Mouse (Mus musculus) heart, embryonic 10.5 days (tissue): ENCODE measurements around the gene Rnf166. TPM values are rescaled to one million over a fixed set of nuclear protein-coding genes. Genes with fewer than 3 reads are reported as not detected.

Experiments used
- DNase-seq: peaks from one replicate; pipeline ENCODE4 v3.0.0-alpha.2; 2017; ENCODE audit warnings: low spot score
- H3K27ac ChIP-seq: fragments of 300-500 bp; sonication (generic); 2 replicates; pipeline ENCODE4 v1.5.1; 2016; ENCODE audit warnings: mild to moderate bottlenecking
- H3K27me3 ChIP-seq: fragments of 300-500 bp; sonication (generic); 2 replicates; pipeline ENCODE4 v1.6.1; 2016; ENCODE audit warnings: mild to moderate bottlenecking; ENCODE audit not compliant: poor library complexity, insufficient read depth, severe bottlenecking
- H3K36me3 ChIP-seq: fragments of 300-500 bp; sonication (generic); 2 replicates; pipeline ENCODE4 v1.6.1; 2016; ENCODE audit warnings: mild to moderate bottlenecking, moderate library complexity
- H3K4me1 ChIP-seq: fragments of 300-500 bp; sonication (generic); 2 replicates; pipeline ENCODE4 v1.6.1; 2016; ENCODE audit warnings: mild to moderate bottlenecking
- H3K4me3 ChIP-seq: fragments of 300-500 bp; sonication (generic); 2 replicates; pipeline ENCODE4 v1.5.1; 2016; ENCODE audit warnings: mild to moderate bottlenecking, moderate library complexity
- H3K9me3 ChIP-seq: fragments of 300-500 bp; sonication (generic); 2 replicates; pipeline ENCODE4 v1.6.1; 2016; ENCODE audit warnings: mild to moderate bottlenecking, moderate library complexity
- WGBS: fragments of 180-500 bp; shearing (Covaris S2); methylation state at CpG from one replicate; pipeline ENCODE4 v1.1.7; 2016; 5-methylcytosine and 5-hydroxymethylcytosine counted together
- polyA plus RNA-seq: library from polyadenylated mRNA; unstranded; fragments of >200 nt; fragmentation: Nextera tagmentation; extraction: Ambion mirVana; gene quantifications from 2 replicates; pipeline ENCODE4 v1.2.1, GENCODE M21; 2016

The Rnf166 gene
- polyA plus RNA-seq, 1 experiment from 2014 or later: 37.1 TPM

DNA sequence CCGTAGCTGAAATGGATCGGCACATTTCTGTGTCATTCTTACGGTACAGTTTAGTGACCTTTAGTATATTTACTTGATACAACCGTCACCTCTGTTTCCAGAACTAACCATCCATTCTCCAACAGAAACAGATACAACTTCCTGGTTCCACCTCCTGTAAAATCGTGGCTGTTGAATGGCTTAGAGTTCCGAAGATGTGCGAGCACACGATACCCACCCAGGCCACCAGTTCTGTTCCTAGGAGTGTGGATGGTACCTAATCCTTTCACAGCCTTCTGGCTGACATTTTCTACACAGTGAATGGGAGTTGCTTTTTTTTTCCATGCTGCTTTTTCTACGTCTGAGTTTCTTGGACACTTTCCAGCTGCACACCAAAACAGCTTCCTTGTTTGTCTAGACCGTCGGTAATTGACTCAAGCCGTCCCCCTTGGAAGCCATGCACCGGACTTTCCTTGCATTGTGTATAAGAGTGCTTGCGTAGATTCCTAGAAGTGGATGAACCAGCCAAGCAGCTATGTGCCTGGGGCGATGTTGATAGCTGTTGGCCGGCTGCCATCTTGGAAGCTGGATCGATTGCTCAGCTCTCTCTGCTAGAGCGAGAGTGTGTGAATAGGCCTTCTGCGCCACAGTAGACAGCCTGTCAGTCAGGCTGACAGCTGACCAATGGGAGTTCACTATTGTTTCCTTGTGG lies 31.7 kb downstream of the Rnf166 start:
- H3K4me3 ChIP-seq: peak overlapping the region; percentile 79
- H3K9me3 ChIP-seq: no peaks in the 10 kb centered on the region
- peak overlapping the region; percentile 91 for H3K27ac ChIP-seq
- H3K36me3 ChIP-seq: peaks cover 9% of the 10 kb centered on the region
- 30% methylated on average over 19 of the region's 19 CpGs for WGBS
- peaks cover 37% of the 10 kb centered on the region for H3K4me1 ChIP-seq
- no peaks in the 10 kb centered on the region for H3K27me3 ChIP-seq
- peak; percentile 88 for DNase-seq

DNA sequence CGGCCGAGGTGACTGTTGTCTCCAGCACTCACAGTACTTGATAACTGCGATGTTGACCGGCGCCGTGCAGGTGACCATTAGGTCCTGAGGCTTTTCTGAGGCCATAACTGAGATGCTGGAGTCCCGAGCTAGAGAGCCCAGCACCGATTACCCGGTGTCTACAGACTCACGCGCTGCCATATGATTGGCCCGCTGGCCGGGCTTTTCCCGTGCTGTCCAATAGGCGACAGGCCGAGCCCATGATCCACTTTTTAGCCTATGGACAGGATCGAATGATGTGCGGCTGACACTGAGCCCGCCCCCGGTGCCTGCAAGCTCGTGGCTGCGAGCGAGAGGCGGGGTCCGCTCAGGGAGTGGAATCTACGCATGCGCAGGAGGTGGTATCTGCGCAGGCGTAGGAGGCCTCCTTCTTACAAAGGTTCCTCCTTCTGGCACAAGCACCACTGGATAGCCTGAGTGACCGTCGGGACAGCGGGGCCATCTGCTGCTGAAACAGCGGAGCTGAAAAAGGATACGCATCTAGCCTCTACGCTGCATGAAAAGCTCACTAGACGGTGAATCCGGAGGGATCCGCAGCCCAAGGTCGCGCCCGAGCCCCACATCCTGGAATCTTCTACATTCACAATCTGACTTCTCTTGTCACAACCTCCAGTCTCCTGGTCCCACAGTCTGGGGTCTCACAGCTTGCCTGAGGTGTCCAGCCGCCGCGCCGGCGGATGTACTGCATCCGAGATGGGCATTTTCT lies 32.4 kb downstream of the Rnf166 start, which contains the start of gene Mvd:
Gene Mvd, minus strand, starts transcription at position 161 of the 745 bp plus-strand sequence.
- Histone ChIP-seq H3K9me3 (no peaks in the 10 kb centered on the region), H3K36me3 (peaks cover 17% of the 10 kb centered on the region), H3K27me3 (no peaks in the 10 kb centered on the region), H3K4me1 (peaks cover 37% of the 10 kb centered on the region), H3K27ac (peak within 1 kb of the TSS; percentile 91), H3K4me3 (peak within 1 kb of the TSS; percentile 79)
- WGBS: 1% methylated on average over 47 of the region's 47 CpGs
- DNase-seq: peak; percentile 100

DNA sequence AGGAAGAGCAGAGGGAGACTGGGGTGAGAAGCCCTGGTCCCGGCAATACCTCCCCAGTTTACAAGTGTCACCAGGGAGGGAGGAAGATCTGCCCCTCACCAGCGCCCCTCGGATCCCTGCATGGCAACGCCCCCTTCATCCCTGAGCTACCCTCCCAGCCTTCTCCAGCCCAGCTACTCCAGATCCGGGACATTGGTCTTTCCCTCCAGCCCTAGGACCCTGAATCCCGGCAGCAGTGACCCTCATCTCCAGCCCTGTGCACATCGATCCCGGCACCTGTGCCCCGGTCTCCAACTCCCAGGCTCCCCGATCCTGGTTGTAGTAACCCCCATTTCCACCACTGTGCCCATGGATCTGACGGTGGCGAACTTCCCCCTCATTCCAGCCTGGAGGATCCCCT lies 33.1 kb downstream of the Rnf166 start:
- WGBS: 2% methylated on average over 12 of the region's 12 CpGs
- no peak for DNase-seq
- Histone ChIP-seq H3K36me3 (peaks cover 23% of the 10 kb centered on the region), H3K27ac (peak overlapping the region; percentile 91), H3K4me3 (peak overlapping the region; percentile 79), H3K9me3 (no peaks in the 10 kb centered on the region), H3K27me3 (no peaks in the 10 kb centered on the region), H3K4me1 (peaks cover 43% of the 10 kb centered on the region)

DNA sequence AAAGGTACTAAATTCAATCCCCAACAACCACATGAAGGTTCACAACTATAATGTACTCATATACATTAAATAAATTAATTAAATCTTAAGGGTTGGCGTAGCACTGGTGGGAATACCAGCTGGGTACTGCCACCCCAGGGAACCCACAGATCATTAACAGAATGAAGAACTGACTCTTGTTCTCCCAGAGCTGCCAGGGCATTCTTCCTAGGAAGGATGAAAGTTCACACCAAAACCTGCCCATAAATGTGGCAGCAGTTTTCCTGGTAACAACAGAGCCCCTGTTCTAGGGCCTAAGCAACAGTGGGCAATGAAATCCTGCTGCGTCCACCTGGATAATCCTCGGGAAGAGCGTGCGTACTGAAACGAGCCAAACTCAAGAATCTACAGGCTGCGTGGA lies 33.5 kb downstream of the Rnf166 start:
- H3K27me3 ChIP-seq: no peaks in the 10 kb centered on the region
- peak overlapping the region; percentile 79 for H3K4me3 ChIP-seq
- H3K36me3 ChIP-seq: peaks cover 28% of the 10 kb centered on the region
- no peaks in the 10 kb centered on the region for H3K9me3 ChIP-seq
- peaks cover 47% of the 10 kb centered on the region for H3K4me1 ChIP-seq
- H3K27ac ChIP-seq: peak overlapping the region; percentile 91
- DNase-seq: no peak
- WGBS: 28% methylated on average over 7 of the region's 7 CpGs

DNA sequence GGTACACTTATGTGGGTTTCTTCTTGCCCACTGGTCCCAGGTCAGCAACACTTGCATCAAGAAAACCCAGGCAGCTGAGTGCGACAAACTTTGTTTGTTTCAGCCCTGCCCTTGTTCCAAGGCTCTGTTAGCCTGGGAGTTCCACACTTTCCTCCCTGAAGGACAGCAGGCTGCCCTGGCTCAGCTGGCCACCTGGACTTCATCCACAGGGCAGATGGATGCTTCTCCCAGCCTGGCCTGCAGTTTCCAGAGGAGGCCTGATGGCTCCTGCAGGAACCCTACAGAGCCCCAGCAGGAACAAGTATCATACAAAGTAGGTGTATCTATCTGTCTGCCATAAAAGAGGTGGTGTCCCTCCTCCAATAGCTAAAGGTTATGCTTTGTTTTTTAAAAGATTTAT lies 34.5 kb downstream of the Rnf166 start:
- Histone ChIP-seq H3K27me3 (no peaks in the 10 kb centered on the region), H3K27ac (no peak overlapping the region), H3K9me3 (no peaks in the 10 kb centered on the region), H3K4me1 (peaks cover 49% of the 10 kb centered on the region), H3K36me3 (peaks cover 38% of the 10 kb centered on the region), H3K4me3 (no peak overlapping the region)
- 93% methylated on average over 1 of the region's 1 CpGs for WGBS
- no peak for DNase-seq

DNA sequence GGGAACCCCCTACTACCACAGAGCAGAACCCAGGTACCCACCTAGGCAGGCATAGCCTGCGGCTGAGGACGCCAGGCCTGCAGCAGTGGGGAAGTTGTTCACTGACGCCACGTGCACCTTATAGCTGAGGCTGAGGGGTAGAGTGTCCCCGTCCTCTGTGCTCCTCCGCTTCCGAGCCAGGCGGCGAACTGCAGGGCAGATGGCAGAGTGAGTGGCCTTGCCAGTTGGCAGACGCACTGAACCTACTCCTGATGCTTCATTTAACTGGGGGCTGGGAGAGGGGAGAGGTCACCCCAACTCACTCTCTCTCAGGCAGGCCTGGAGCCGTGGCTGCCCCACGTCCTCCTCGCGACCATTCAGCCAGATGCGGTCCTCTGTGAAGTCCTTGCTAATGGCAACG lies 36.5 kb downstream of the Rnf166 start:
- Histone ChIP-seq H3K36me3 (peaks cover 56% of the 10 kb centered on the region), H3K4me1 (peaks cover 29% of the 10 kb centered on the region), H3K4me3 (no peak overlapping the region), H3K27ac (no peak overlapping the region), H3K9me3 (no peaks in the 10 kb centered on the region), H3K27me3 (no peaks in the 10 kb centered on the region)
- 89% methylated on average over 16 of the region's 16 CpGs for WGBS
- no peak for DNase-seq

DNA sequence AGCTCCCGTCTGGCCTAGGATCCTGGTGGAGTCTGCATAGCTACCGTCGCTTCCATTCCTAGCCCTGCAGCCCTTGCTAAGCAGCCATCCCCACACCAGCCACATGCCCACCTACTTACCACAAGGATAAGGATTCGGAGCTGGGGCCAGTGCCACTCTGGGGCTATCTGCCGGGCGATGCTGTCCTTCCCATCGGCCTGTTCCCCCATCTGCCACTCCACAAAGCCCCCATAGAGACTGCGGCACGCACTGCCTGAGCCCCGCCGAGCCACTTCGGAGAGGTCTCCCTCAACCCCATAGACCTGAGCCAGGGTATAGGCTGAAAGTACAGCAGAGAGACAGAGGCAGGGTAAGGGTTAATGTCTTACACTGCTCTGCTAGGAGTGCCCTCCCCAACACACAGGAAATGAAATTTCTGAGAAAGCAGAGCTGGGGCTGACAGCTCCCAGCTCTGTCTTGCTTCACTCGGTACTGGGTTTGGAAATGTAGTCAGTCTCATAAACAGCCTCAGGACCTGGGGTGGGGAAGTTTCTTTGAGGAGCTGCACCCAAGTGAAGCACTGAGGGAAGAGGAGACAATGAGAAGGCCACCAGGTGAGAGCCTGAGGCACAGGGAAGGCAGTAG lies 38.0 kb downstream of the Rnf166 start:
- Histone ChIP-seq H3K4me3 (no peak overlapping the region), H3K9me3 (no peaks in the 10 kb centered on the region), H3K27ac (peak overlapping the region; percentile 17; the same call in 1 of the 2 replicates), H3K27me3 (no peaks in the 10 kb centered on the region), H3K36me3 (peaks cover 65% of the 10 kb centered on the region), H3K4me1 (peaks cover 33% of the 10 kb centered on the region)
- DNase-seq: no peak
- WGBS: 90% methylated on average over 13 of the region's 13 CpGs

DNA sequence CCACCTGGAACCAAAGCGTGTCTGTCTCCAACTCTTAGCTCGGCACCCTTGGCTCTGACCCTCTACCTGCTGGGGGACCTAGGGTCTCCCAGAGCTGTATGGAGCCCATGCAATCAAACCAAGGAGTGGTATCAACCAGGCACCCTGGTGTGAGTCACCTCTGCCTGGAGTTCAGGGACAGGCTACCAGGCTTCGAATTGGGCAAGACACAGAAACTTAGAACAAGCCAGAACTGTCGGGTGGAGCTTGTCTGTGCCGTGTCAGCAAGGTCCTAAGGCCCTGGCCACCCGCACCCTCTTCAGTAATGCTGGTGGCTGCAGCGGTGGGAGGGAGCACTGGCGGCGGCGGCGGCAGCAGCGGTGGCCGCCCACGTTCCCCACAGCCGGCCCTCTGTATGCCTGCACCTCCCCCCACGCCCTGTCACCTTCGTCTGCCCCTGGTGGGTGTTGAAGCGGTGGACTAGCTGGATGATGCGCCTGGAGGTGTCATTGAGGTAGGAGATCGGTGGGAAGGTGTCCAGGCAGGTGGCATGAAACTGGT lies 39.2 kb downstream of the Rnf166 start:
- Histone ChIP-seq H3K27me3 (no peaks in the 10 kb centered on the region), H3K4me1 (peaks cover 38% of the 10 kb centered on the region), H3K36me3 (peaks cover 65% of the 10 kb centered on the region), H3K27ac (no peak overlapping the region), H3K4me3 (no peak overlapping the region; the same call in 1 of the 2 replicates), H3K9me3 (no peaks in the 10 kb centered on the region)
- no peak for DNase-seq
- WGBS: 79% methylated on average over 20 of the region's 20 CpGs

DNA sequence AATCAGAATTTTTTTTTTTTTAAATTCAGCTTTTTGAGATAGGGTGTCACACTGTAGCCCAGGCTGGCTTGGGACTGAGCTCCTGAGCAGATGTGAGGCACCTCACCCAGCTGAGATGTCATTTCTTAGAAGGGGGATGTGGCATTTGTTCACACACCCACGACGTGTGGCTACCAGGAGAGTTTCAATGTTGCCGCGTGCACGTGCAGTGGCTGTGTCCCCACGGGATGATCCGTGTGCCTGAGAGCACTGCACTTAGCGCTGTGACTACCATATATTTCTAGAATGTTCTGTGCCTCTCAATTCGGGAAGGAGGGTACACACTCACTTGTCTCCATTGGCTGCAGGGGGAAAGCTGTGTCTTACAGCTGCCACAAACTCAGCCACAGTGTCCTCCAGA lies 39.7 kb downstream of the Rnf166 start:
- no peaks in the 10 kb centered on the region for H3K9me3 ChIP-seq
- H3K27ac ChIP-seq: no peak overlapping the region
- H3K27me3 ChIP-seq: no peaks in the 10 kb centered on the region
- peaks cover 65% of the 10 kb centered on the region for H3K36me3 ChIP-seq
- 94% methylated on average over 9 of the region's 9 CpGs for WGBS
- H3K4me3 ChIP-seq: no peak overlapping the region
- DNase-seq: no peak
- peaks cover 44% of the 10 kb centered on the region for H3K4me1 ChIP-seq

DNA sequence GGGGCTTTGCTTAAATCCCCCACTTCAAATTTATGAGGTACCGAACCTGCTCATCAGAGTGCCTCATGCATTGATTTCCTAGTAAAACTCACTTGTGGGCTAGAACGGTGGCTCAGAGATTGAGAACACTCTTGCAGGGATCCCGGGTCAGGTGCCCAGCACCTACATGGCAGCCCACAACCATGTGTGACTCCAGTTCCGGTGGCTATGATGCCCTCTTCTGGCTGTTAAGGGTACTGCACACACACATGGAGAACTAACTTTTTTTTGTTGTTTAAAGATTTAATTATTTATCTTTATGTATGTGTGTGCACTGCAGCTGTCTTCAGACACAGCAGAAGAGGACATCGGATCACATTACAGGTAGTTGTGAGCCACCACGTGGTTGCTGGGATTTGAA lies 40.5 kb downstream of the Rnf166 start:
- H3K9me3 ChIP-seq: no peaks in the 10 kb centered on the region
- H3K27me3 ChIP-seq: no peaks in the 10 kb centered on the region
- no peak overlapping the region for H3K27ac ChIP-seq
- no peak for DNase-seq
- H3K4me1 ChIP-seq: peaks cover 49% of the 10 kb centered on the region
- peaks cover 67% of the 10 kb centered on the region for H3K36me3 ChIP-seq
- no peak overlapping the region for H3K4me3 ChIP-seq
- 88% methylated on average over 6 of the region's 6 CpGs for whole genome bisulfite sequencing

DNA sequence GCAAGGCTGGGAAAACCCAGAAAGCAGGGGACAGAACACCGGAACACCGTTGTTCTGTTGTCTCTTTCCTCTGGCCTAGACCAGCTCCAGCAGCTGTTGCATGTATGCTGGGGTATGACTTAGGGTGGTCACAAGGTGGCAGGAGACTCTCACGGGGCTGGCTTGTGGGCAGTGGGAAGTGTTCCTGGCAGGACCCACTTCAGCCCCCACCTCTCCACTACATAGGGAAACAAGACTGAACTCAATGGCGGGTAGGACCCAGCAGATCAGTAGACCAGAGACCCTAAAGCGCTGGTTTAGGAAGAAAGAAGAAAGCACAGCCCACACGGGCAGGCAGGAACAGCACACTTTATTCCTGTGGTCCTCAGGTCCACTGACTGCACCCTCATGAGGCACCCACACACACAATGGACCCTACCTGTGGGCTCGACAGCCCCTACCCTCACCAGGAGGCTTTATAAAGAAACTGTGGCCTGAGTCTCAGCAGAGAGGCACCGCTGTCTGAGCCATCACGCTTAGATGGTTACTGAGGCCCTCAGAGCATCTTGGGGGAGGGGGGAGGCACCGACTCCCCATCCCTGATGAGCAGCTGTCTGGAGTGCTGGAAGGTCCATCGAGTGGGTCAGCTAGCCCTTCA lies 42.5 kb downstream of the Rnf166 start:
- WGBS: 65% methylated on average over 11 of the region's 11 CpGs
- H3K36me3 ChIP-seq: peaks cover 55% of the 10 kb centered on the region
- DNase-seq: no peak
- H3K27me3 ChIP-seq: no peaks in the 10 kb centered on the region
- H3K9me3 ChIP-seq: no peaks in the 10 kb centered on the region
- H3K4me1 ChIP-seq: peaks cover 50% of the 10 kb centered on the region
- peak overlapping the region; percentile 71 for H3K4me3 ChIP-seq
- peak overlapping the region; percentile 91 for H3K27ac ChIP-seq

DNA sequence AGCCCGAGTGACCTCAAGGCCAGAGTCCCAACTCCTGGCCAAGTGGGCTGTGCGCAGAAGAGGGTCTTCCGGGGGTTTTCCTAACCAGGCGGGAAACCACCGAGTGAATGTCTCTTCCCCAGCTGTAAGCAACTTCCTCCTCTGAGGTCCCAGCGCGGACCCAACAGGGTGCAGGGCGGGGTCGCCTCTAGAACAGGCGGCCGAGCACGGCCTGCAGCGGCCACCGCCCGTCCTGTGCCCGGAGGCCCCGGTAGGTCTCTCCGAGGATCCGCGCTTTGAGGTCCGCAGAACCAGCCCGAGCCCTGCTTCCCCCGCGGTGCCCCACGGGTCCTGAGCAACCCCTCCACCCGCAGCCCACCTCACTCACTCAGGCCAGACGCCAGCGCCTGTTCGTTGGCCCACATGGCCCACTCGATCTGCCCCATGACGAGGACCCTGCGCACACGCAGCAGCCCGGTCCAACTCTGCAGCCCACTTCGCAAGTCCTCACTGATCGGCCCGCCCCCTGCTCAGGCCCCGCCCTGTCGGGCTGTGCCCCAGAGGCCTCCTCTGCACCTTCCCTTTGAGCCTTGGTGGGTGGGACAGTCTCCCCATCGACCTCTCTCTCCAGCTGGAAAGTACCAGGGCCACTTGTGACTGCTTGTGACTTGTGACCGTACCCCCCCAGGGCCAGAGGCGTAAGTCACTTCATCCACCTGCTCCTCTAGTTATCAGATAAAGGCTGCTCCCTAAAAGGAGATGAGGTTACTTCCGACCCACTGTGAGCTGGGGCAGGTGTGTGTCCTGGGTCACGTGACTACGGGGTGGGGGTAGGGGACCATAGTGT lies 43.2 kb downstream of the Rnf166 start, which contains the start of gene Cyba:
Gene Cyba, minus strand, starts transcription at position 488 of the 826 bp plus-strand sequence.
- 4% methylated on average over 45 of the region's 45 CpGs for WGBS
- Histone ChIP-seq H3K27ac (peak within 1 kb of the TSS; percentile 91), H3K4me1 (peaks cover 43% of the 10 kb centered on the region), H3K27me3 (no peaks in the 10 kb centered on the region), H3K9me3 (no peaks in the 10 kb centered on the region), H3K36me3 (peaks cover 49% of the 10 kb centered on the region), H3K4me3 (peak within 1 kb of the TSS; percentile 71)
- peak; percentile 84 for DNase-seq
